Mouse (Mus musculus): ENCODE measurements around the gene Naa50. TPM values are rescaled to one million over a fixed set of nuclear protein-coding genes. Genes with fewer than 3 reads are reported as not detected.

Naa50 gene
- polyA plus RNA-seq (2015; fragmentation: Nextera tagmentation; extraction: Ambion mirVana) = 99.0 and 108 TPM in 2 replicates

- under 1% methylated on average over 70 of the region's 71 CpGs for whole genome bisulfite sequencing
- peak within 1 kb of the TSS; percentile 88 for H3K4me2 ChIP-seq (replicated peaks)
- H3K4me1 ChIP-seq = peaks cover 8% of the 10 kb centered on the region
- H3K36me3 ChIP-seq = no peaks in the 10 kb centered on the region
- ATAC-seq (ENCODE audit: insufficient number of reproducible peaks, low FRiP score, low TSS enrichment, low read depth) = peak; percentile 90
- H3K27me3 ChIP-seq = no peaks in the 10 kb centered on the region
- H3K27ac ChIP-seq (replicated peaks) = peak within 1 kb of the TSS; percentile 99
- no peaks in the 10 kb centered on the region for H3K9me3 ChIP-seq (replicated peaks)
- peak within 1 kb of the TSS; percentile 93 for H3K9ac ChIP-seq
- peak within 1 kb of the TSS; percentile 98 for H3K4me3 ChIP-seq (replicated peaks)
Measured at GRCm38 (mm10) chr16:44139536-44140185, at the start of gene Naa50, which contains the start of gene Atp6v1a. Gene Naa50, plus strand, starts transcription at chr16:44139830. Gene Atp6v1a, minus strand, starts transcription at chr16:44139705.

- peaks cover 78% of the 10 kb centered on the region for H3K36me3 ChIP-seq
- no peak for ATAC-seq (ENCODE audit: insufficient number of reproducible peaks, low FRiP score, low TSS enrichment, low read depth)
Measured at GRCm38 (mm10) chr16:44099377-44099776, 40.3 kb upstream of the Naa50 start.

GRCm38 (mm10) chr16:44101181-44101710, 38.4 kb upstream of the Naa50 start:
- Histone ChIP-seq H3K4me1 (no peaks in the 10 kb centered on the region), H3K27ac (replicated peaks) (peak overlapping the region; percentile 56), H3K9me3 (replicated peaks) (no peaks in the 10 kb centered on the region), H3K4me3 (replicated peaks) (no peak overlapping the region), H3K27me3 (no peaks in the 10 kb centered on the region), H3K4me2 (replicated peaks) (no peak overlapping the region), H3K36me3 (peaks cover 64% of the 10 kb centered on the region), H3K9ac (no peak overlapping the region)
- WGBS = 76% methylated on average over 12 of the region's 12 CpGs
- ATAC-seq (ENCODE audit: insufficient number of reproducible peaks, low FRiP score, low TSS enrichment, low read depth) = peak; percentile 34; the same call in 1 of the 2 replicates

More at GRCm38 (mm10) chr16:44099377-44099776, 40.3 kb upstream of the Naa50 start:
- H3K27ac ChIP-seq (replicated peaks) = no peak overlapping the region
- no peak overlapping the region for H3K9ac ChIP-seq
- 92% methylated on average over 7 of the region's 7 CpGs for WGBS
- no peak overlapping the region for H3K4me3 ChIP-seq (replicated peaks)
- no peak overlapping the region for H3K4me2 ChIP-seq (replicated peaks)
- no peaks in the 10 kb centered on the region for H3K27me3 ChIP-seq
- no peaks in the 10 kb centered on the region for H3K4me1 ChIP-seq
- H3K9me3 ChIP-seq (replicated peaks) = no peaks in the 10 kb centered on the region

- Histone ChIP-seq H3K9ac (no peak overlapping the region), H3K9me3 (replicated peaks) (no peaks in the 10 kb centered on the region), H3K36me3 (peaks cover 67% of the 10 kb centered on the region), H3K4me2 (replicated peaks) (no peak overlapping the region), H3K27ac (replicated peaks) (no peak overlapping the region), H3K27me3 (no peaks in the 10 kb centered on the region), H3K4me1 (no peaks in the 10 kb centered on the region), H3K4me3 (replicated peaks) (no peak overlapping the region)
- no peak for ATAC-seq (ENCODE audit: insufficient number of reproducible peaks, low FRiP score, low TSS enrichment, low read depth)
- 88% methylated on average over 2 of the region's 2 CpGs for WGBS
Measured at GRCm38 (mm10) chr16:44102925-44103324, 36.7 kb upstream of the Naa50 start.

- no peaks in the 10 kb centered on the region for H3K27me3 ChIP-seq
- 80% methylated on average over 18 of the region's 18 CpGs for WGBS
- peaks cover 63% of the 10 kb centered on the region for H3K36me3 ChIP-seq
- H3K27ac ChIP-seq (replicated peaks) = peak overlapping the region; percentile 25
- no peak for ATAC-seq (ENCODE audit: insufficient number of reproducible peaks, low FRiP score, low TSS enrichment, low read depth)
- no peaks in the 10 kb centered on the region; the same call in 1 of the 2 replicates for H3K4me1 ChIP-seq
- no peak overlapping the region for H3K9ac ChIP-seq
- no peak overlapping the region for H3K4me2 ChIP-seq (replicated peaks)
- H3K4me3 ChIP-seq (replicated peaks) = no peak overlapping the region
- H3K9me3 ChIP-seq (replicated peaks) = no peaks in the 10 kb centered on the region
Measured at GRCm38 (mm10) chr16:44103806-44104766, 35.5 kb upstream of the Naa50 start.

GRCm38 (mm10) chr16:44105211-44105610, 34.4 kb upstream of the Naa50 start:
- no peak overlapping the region for H3K9ac ChIP-seq
- H3K27ac ChIP-seq (replicated peaks) = 0 out of 2 replicates have a peak overlapping the region, but pooled peaks have one; percentile 11
- peaks cover 62% of the 10 kb centered on the region for H3K36me3 ChIP-seq
- WGBS = 86% methylated on average over 2 of the region's 2 CpGs
- no peak overlapping the region for H3K4me2 ChIP-seq (replicated peaks)
- H3K27me3 ChIP-seq = no peaks in the 10 kb centered on the region
- H3K4me1 ChIP-seq = no peaks in the 10 kb centered on the region; the same call in 1 of the 2 replicates
- no peaks in the 10 kb centered on the region for H3K9me3 ChIP-seq (replicated peaks)
- no peak overlapping the region for H3K4me3 ChIP-seq (replicated peaks)
- ATAC-seq (ENCODE audit: insufficient number of reproducible peaks, low FRiP score, low TSS enrichment, low read depth) = no peak

GRCm38 (mm10) chr16:44109002-44109401, 30.6 kb upstream of the Naa50 start:
- Histone ChIP-seq H3K4me1 (no peaks in the 10 kb centered on the region; the same call in 1 of the 2 replicates), H3K9me3 (replicated peaks) (no peaks in the 10 kb centered on the region), H3K9ac (no peak overlapping the region)

GRCm38 (mm10) chr16:44119753-44120501, 19.7 kb upstream of the Naa50 start:
- ATAC-seq (ENCODE audit: insufficient number of reproducible peaks, low FRiP score, low TSS enrichment, low read depth) = no peak
- Histone ChIP-seq H3K27ac (replicated peaks) (no peak overlapping the region), H3K36me3 (peaks cover 12% of the 10 kb centered on the region), H3K4me2 (replicated peaks) (no peak overlapping the region), H3K4me1 (no peaks in the 10 kb centered on the region), H3K27me3 (no peaks in the 10 kb centered on the region), H3K9me3 (replicated peaks) (no peaks in the 10 kb centered on the region), H3K9ac (no peak overlapping the region), H3K4me3 (replicated peaks) (no peak overlapping the region)
- 80% methylated on average over 7 of the region's 7 CpGs for WGBS

More at GRCm38 (mm10) chr16:44109002-44109401, 30.6 kb upstream of the Naa50 start:
- 50% methylated on average over 4 of the region's 4 CpGs for WGBS
- peak overlapping the region; percentile 69; the same call in 1 of the 2 replicates for H3K27ac ChIP-seq (replicated peaks)
- peak; percentile 69; the same call in 1 of the 2 replicates for ATAC-seq (ENCODE audit: insufficient number of reproducible peaks, low FRiP score, low TSS enrichment, low read depth)
- peaks cover 47% of the 10 kb centered on the region for H3K36me3 ChIP-seq
- no peak overlapping the region for H3K4me2 ChIP-seq (replicated peaks)
- H3K4me3 ChIP-seq (replicated peaks) = no peak overlapping the region
- H3K27me3 ChIP-seq = no peaks in the 10 kb centered on the region

- Histone ChIP-seq H3K27me3 (no peaks in the 10 kb centered on the region), H3K27ac (replicated peaks) (no peak overlapping the region), H3K36me3 (0 out of 2 replicates have a peak, but pooled peaks cover 5% of the 10 kb centered on the region), H3K9me3 (replicated peaks) (no peaks in the 10 kb centered on the region), H3K4me3 (replicated peaks) (no peak overlapping the region), H3K4me1 (0 out of 2 replicates have a peak, but pooled peaks cover 2% of the 10 kb centered on the region), H3K9ac (no peak overlapping the region), H3K4me2 (replicated peaks) (no peak overlapping the region)
- WGBS = 84% methylated on average over 6 of the region's 6 CpGs
- ATAC-seq (ENCODE audit: insufficient number of reproducible peaks, low FRiP score, low TSS enrichment, low read depth) = no peak
Measured at GRCm38 (mm10) chr16:44122122-44122521, 17.5 kb upstream of the Naa50 start.

GRCm38 (mm10) chr16:44122574-44122973, 17.1 kb upstream of the Naa50 start:
- Histone ChIP-seq H3K27ac (replicated peaks) (no peak overlapping the region), H3K36me3 (0 out of 2 replicates have a peak, but pooled peaks cover 5% of the 10 kb centered on the region), H3K27me3 (no peaks in the 10 kb centered on the region), H3K9me3 (replicated peaks) (no peaks in the 10 kb centered on the region), H3K4me1 (0 out of 2 replicates have a peak, but pooled peaks cover 2% of the 10 kb centered on the region), H3K9ac (no peak overlapping the region), H3K4me2 (replicated peaks) (no peak overlapping the region), H3K4me3 (replicated peaks) (no peak overlapping the region)
- WGBS = 86% methylated on average over 6 of the region's 6 CpGs
- ATAC-seq (ENCODE audit: insufficient number of reproducible peaks, low FRiP score, low TSS enrichment, low read depth) = no peak
